Mouse (Mus musculus) kidney, postnatal 14 days (tissue): Measurements from ENCODE around the gene Tgfbr2.
"Not testable (repeated sequence)": the region's sequence is repeated elsewhere in the genome, so short reads cannot be mapped to it uniquely, and the experiment has no call there.

ENCODE experiments used
- DNase-seq: peaks from one replicate; pipeline ENCODE4 v3.0.0; 2022; ENCODE audit warnings: mixed read lengths

The Tgfbr2 gene

GRCm38 (mm10) chr9:116059156-116059555, 116.0 kb downstream of the Tgfbr2 start:
- no peak for DNase-seq

- no peak for DNase-seq
Measured at GRCm38 (mm10) chr9:116058475-116058874, 116.7 kb downstream of the Tgfbr2 start.

GRCm38 (mm10) chr9:116053976-116054375, 121.2 kb downstream of the Tgfbr2 start:
- DNase-seq, result no peak

- no peak for DNase-seq
Measured at GRCm38 (mm10) chr9:116049985-116050384, 125.2 kb downstream of the Tgfbr2 start.

GRCm38 (mm10) chr9:116041787-116042186, 133.4 kb downstream of the Tgfbr2 start:
- DNase-seq, result peak; percentile 83

GRCm38 (mm10) chr9:116041369-116041768, 133.8 kb downstream of the Tgfbr2 start:
- DNase-seq, result no peak

- DNase-seq, result not testable (repeated sequence)
Measured at GRCm38 (mm10) chr9:116040852-116041251, 134.3 kb downstream of the Tgfbr2 start.

- DNase-seq, result no peak
Measured at GRCm38 (mm10) chr9:116039981-116040380, 135.2 kb downstream of the Tgfbr2 start.

- no peak for DNase-seq
Measured at GRCm38 (mm10) chr9:116038275-116038674, 136.9 kb downstream of the Tgfbr2 start.
